Mouse (Mus musculus): ENCODE results near the gene Lrrc32. TPM values are rescaled to one million over a fixed set of nuclear protein-coding genes. Genes with fewer than 3 reads are reported as not detected.
A peak's percentile ranks its signal among the peaks of the same experiment; 100 is the strongest.

Gene Lrrc32
- polyA plus RNA-seq, 1 experiment = 1.0 TPM

GRCm38 (mm10) chr7:98524869-98525699, 36.0 kb downstream of the Lrrc32 start:
- no peak for TF ChIP-seq CTCF (IDR thresholded peaks at IDR 0.05; ENCODE audit: low read depth, low read length)
- TF ChIP-seq POLR2A (IDR thresholded peaks at IDR 0.05; ENCODE audit: borderline replicate concordance, low read depth, low read length) = no peak
- Histone ChIP-seq H3K4me1 (ENCODE audit: control insufficient read depth, insufficient read depth, low read length) (peaks cover 28% of the 10 kb centered on the region), H3K4me3 (ENCODE audit: insufficient read depth, low read length) (no peak overlapping the region), H3K27ac (ENCODE audit: insufficient read depth, low read depth, low read length) (no peak overlapping the region)

- H3K4me1 ChIP-seq (ENCODE audit: control insufficient read depth, insufficient read depth, low read length) = peaks cover 36% of the 10 kb centered on the region
- no peak for TF ChIP-seq POLR2A (IDR thresholded peaks at IDR 0.05; ENCODE audit: borderline replicate concordance, low read depth, low read length)
- TF ChIP-seq CTCF (IDR thresholded peaks at IDR 0.05; ENCODE audit: low read depth, low read length) = no peak
- no peak overlapping the region for H3K4me3 ChIP-seq (ENCODE audit: insufficient read depth, low read length)
- H3K27ac ChIP-seq (ENCODE audit: insufficient read depth, low read depth, low read length) = no peak overlapping the region
Observed at GRCm38 (mm10) chr7:98527085-98527484, 38.0 kb downstream of the Lrrc32 start.

GRCm38 (mm10) chr7:98531612-98532011, 42.5 kb downstream of the Lrrc32 start:
- no peak overlapping the region for H3K4me3 ChIP-seq (ENCODE audit: insufficient read depth, low read length)
- H3K4me1 ChIP-seq (ENCODE audit: control insufficient read depth, insufficient read depth, low read length) = peaks cover 43% of the 10 kb centered on the region
- H3K27ac ChIP-seq (ENCODE audit: insufficient read depth, low read depth, low read length) = no peak overlapping the region
- no peak for TF ChIP-seq CTCF (IDR thresholded peaks at IDR 0.05; ENCODE audit: low read depth, low read length)
- TF ChIP-seq POLR2A (IDR thresholded peaks at IDR 0.05; ENCODE audit: borderline replicate concordance, low read depth, low read length) = no peak

GRCm38 (mm10) chr7:98532981-98533380, 43.9 kb downstream of the Lrrc32 start:
- no peak for TF ChIP-seq POLR2A (IDR thresholded peaks at IDR 0.05; ENCODE audit: borderline replicate concordance, low read depth, low read length)
- TF ChIP-seq CTCF (IDR thresholded peaks at IDR 0.05; ENCODE audit: low read depth, low read length) = no peak
- no peak overlapping the region for H3K4me3 ChIP-seq (ENCODE audit: insufficient read depth, low read length)
- peaks cover 45% of the 10 kb centered on the region for H3K4me1 ChIP-seq (ENCODE audit: control insufficient read depth, insufficient read depth, low read length)

DNA sequence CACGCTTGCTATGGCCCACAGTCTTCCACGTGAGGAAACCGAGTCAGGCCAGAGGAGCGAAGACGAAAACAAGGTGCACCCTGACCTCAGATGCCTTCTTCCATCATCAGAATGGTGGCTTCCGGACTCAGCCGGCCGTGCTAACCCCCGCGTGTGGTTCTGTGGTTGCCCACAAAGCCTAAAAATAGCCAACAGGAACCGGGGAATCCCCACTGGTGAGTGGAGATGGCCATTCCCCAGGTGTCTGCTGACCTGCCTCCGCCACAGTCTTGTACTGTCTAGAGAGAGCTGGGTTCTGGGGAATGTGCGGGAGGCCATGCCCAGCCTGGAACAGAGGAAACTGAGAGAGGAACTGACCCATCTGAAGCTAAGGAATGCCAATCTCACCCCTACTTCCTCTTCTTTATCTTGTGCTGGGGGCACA, 45.4 kb downstream of the Lrrc32 start:
- TF ChIP-seq POLR2A (IDR thresholded peaks at IDR 0.05; ENCODE audit: borderline replicate concordance, low read depth, low read length) (no peak), CTCF (IDR thresholded peaks at IDR 0.05; ENCODE audit: low read depth, low read length) (no peak)
- H3K4me3 ChIP-seq (ENCODE audit: insufficient read depth, low read length) = peak overlapping the region; percentile 29; the same call in 1 of the 2 replicates
- peaks cover 45% of the 10 kb centered on the region for H3K4me1 ChIP-seq (ENCODE audit: control insufficient read depth, insufficient read depth, low read length)
- peak overlapping the region; percentile 52 for H3K27ac ChIP-seq (ENCODE audit: insufficient read depth, low read depth, low read length)

More at GRCm38 (mm10) chr7:98532981-98533380, 43.9 kb downstream of the Lrrc32 start:
- no peak overlapping the region for H3K27ac ChIP-seq (ENCODE audit: insufficient read depth, low read depth, low read length)

DNA sequence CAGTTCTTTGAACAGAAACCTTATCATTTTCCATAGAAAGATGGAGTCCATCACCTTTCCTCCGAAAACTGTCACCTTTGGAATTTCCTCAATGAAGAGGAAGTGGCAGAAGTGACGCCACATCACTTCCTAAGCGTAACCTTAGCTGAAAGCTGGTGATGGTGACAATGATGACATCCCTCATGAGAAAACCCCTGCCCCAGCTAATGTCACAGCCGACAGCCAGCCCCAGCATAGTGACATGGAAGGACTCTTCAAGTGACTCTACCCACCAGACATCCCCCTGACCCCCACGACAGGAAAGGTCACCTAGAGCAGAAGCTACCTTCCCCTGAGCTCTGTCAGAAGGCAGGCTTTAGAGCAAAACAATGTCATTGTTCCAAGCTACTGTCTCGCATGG, 46.1 kb downstream of the Lrrc32 start:
- no peak for TF ChIP-seq CTCF (IDR thresholded peaks at IDR 0.05; ENCODE audit: low read depth, low read length)
- TF ChIP-seq POLR2A (IDR thresholded peaks at IDR 0.05; ENCODE audit: borderline replicate concordance, low read depth, low read length) = no peak
- H3K4me3 ChIP-seq (ENCODE audit: insufficient read depth, low read length) = no peak overlapping the region
- H3K27ac ChIP-seq (ENCODE audit: insufficient read depth, low read depth, low read length) = no peak overlapping the region
- peaks cover 45% of the 10 kb centered on the region for H3K4me1 ChIP-seq (ENCODE audit: control insufficient read depth, insufficient read depth, low read length)

DNA sequence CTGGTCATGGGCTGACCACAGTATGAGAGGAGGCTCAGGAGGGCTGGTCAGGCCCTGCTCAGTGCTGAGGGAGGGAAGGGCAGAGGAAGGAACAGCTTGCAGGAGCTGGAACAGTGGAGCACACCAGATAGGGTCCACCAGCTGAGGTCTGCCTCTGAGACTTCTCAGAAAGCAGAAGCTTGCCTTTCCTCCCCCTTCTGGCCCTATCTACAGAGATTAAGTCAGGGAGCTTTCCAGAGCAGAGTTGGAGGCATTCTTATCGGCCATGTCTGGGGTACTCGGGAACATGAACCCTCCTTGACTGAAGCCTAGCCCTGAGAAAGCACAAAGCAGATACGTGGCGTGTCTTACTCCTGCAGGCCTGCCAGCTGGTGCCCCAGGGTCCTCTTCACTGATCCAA, 46.8 kb downstream of the Lrrc32 start:
- Histone ChIP-seq H3K27ac (ENCODE audit: insufficient read depth, low read depth, low read length) (no peak overlapping the region), H3K4me1 (ENCODE audit: control insufficient read depth, insufficient read depth, low read length) (peaks cover 44% of the 10 kb centered on the region), H3K4me3 (ENCODE audit: insufficient read depth, low read length) (no peak overlapping the region)
- TF ChIP-seq CTCF (IDR thresholded peaks at IDR 0.05; ENCODE audit: low read depth, low read length) = no peak

DNA sequence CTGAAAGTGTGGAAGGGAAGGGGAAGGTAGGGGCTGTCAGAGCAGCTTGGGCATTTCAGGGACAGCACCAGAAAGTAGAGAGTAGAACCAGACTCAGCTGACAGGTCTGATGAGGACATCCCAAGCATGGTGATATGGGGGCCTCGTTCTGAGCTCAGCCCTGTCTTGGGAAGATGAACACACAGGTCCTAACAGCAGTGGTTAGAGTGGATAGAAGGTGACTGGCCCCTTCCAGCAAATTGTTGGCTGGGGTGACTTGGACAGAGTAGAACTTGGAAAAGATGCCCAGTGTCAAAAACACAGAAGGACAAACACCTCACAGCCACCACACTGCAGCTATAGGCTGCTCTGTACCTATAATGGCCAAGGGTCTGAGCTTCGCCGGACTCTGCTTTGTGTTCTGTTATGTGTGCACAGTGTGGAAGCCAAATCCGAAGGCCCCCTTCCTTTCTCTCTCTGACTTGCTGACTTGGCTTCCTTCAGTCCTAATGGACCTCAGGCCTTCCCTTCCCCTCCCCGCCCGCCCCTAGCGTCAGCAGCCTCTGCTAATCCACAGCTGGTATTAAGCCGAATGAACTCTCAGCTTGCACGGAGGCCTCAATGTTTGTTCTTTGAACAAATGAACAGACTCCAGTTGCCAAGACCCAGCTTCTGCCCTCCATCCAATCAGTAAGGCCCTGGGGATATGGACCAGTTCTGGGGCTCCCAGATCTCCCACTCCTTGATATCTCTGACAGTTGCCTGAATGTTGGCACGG, 48.3 kb downstream of the Lrrc32 start:
- H3K27ac ChIP-seq (ENCODE audit: insufficient read depth, low read depth, low read length) = no peak overlapping the region
- TF ChIP-seq POLR2A (IDR thresholded peaks at IDR 0.05; ENCODE audit: borderline replicate concordance, low read depth, low read length) = no peak
- TF ChIP-seq CTCF (IDR thresholded peaks at IDR 0.05; ENCODE audit: low read depth, low read length) = no peak
- H3K4me1 ChIP-seq (ENCODE audit: control insufficient read depth, insufficient read depth, low read length) = peaks cover 32% of the 10 kb centered on the region
- no peak overlapping the region for H3K4me3 ChIP-seq (ENCODE audit: insufficient read depth, low read length)

DNA sequence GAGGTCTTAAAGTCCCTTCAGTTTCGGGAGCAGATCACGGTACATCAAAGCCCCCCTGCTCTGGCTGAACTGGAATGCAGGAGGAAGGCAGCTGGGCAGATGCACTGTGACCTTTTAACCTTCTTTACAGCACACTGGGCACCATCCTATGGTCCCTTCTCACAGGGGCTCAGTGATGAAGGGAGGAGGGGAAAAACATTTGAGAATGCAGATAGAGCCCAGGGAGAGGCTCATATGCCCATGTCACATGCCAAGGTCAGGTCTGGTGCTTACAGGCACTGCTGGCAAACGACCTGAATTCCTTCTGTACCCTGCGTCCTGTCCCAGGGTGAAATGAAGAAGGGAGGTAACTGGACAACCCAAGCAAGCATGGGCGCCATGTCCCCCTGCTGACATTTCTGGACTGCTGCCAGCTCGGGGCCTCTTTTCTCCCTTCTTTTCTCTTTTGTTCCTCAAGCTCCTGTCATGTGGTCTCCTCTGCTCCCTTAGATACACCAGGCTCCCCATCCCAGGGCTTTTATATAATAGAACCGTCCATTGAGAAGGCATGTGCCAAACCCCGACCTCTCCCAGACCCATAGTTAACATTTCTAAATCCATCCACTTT, 49.0 kb downstream of the Lrrc32 start:
- no peak for TF ChIP-seq CTCF (IDR thresholded peaks at IDR 0.05; ENCODE audit: low read depth, low read length)
- no peak for TF ChIP-seq POLR2A (IDR thresholded peaks at IDR 0.05; ENCODE audit: borderline replicate concordance, low read depth, low read length)
- H3K4me3 ChIP-seq (ENCODE audit: insufficient read depth, low read length) = no peak overlapping the region
- peaks cover 39% of the 10 kb centered on the region for H3K4me1 ChIP-seq (ENCODE audit: control insufficient read depth, insufficient read depth, low read length)
- H3K27ac ChIP-seq (ENCODE audit: insufficient read depth, low read depth, low read length) = no peak overlapping the region

Data from bone marrow macrophage, adult 2 months (primary cell).